Mouse (Mus musculus) heart, postnatal 10 days (tissue): ENCODE results near the gene Tcta. TPM values are rescaled to one million over a fixed set of nuclear protein-coding genes. Genes with fewer than 3 reads are reported as not detected.

Source experiments
- DNase-seq, 2 experiments: peaks; one replicate each; pipeline ENCODE4 v3.0.0; 2021
- intact Hi-C: fragments of 180-260 bp; cut with DNase I; formaldehyde crosslinking; loops from one replicate; pipeline ENCODE4 v1.15.1; 2025
- total RNA-seq, 2 experiments: library from RNA; stranded (reverse); gene quantifications; 2 replicates each; pipeline ENCODE4 v1.2.3; 2021

Tcta gene
- total RNA-seq, result 10 to 100 TPM; 24.4 to 30.0 TPM

DNA sequence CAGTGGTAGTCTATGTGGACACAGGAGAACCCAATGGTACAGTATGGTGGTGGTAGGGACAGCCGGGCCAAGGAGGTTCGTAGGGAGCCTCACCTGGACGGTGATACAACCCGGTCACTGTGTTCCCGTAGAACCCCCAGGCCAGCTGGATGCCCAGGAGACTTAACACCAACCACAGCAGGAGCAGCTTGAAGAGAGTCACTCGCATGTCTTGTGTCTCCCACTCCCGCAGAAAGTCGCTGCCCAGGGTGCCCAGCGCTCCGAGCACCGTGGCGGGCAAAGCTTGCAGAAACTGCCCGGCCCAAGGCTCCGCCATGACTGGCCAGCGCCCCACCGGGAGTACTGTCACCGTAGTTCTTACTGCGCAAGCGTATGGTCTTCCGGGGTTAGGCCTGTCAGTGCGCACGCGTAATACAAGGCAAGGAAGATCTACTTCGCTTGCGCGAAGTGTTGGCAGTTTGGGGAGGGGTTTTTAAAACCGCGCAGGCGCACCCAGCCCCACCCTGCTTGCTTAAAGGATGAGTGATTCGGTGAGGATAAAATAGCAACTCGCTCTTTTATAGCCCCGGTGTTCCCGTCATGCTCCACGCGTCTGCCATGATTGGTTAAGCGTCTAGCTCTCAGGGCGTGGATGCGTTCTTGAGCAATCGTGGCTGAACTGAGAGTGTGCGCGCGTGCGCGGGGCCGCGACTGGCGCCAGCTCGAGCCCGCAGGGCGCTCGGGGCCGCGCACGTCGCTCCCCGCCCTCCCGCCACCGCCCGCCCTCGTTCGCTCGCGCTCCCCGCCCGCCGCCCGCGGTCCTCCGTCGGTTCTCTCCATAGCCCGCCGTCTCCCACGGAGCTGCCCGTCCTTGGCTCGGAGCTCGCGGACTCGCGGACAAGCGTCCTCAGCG, at the start of gene Tcta, which contains the start of gene Rhoa:
Tcta (minus strand) TSS at position 532 of the 892 bp plus-strand sequence.
Rhoa (plus strand) TSS at position 501 of the 892 bp plus-strand sequence.
- intact Hi-C loops, result loop anchor here (2.0 kb wide), 1 partner anchor 33 kb away; the partner anchor contains the start of gene Gpx1

DNA sequence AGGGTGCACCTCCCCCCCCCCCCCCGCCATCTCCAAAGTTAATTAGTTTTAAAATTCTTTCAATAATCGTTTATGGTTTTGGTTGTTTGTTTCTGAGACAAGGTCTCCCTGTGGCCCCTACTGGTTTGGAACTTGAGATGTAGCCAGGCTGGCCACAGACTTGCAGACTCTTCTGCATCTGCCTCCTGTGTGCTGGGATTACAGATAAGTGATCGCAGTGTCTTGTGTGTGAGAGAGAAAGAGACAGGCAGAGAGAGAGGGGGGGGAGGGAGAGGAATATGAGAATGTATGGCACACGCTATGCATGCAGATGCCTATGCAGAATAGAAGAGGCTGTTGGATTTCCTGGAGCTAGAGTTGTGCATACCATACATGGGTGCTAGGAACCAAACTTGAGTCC, 43.8 kb upstream of the Tcta start:
- intact Hi-C loops, result no loop called here
- DNase-seq, result no peak

More for the DNA sequence above, at the start of gene Tcta, which contains the start of gene Rhoa:
- peak; percentile 99 for DNase-seq

DNA sequence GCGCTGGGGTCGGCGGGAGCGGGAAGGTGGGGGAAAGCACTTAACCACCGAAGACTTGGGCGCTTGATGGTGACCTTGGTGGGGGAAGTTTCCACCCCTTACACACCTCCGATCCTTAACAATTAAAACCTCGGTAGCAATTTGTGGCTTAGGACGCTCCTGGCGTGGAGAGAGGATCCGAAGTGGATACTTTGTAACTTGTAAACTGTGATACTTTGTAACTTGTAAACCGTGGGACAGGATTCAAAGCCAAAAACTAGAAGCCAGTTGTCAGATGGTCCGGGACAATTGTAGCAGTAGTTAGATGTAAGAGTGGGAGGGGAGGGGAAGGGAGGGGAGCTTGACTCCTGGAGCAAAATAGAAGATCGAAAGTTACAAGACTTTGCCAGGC, 42.3 kb upstream of the Tcta start:
- intact Hi-C loops, result no loop called here
- DNase-seq, result no peak

DNA sequence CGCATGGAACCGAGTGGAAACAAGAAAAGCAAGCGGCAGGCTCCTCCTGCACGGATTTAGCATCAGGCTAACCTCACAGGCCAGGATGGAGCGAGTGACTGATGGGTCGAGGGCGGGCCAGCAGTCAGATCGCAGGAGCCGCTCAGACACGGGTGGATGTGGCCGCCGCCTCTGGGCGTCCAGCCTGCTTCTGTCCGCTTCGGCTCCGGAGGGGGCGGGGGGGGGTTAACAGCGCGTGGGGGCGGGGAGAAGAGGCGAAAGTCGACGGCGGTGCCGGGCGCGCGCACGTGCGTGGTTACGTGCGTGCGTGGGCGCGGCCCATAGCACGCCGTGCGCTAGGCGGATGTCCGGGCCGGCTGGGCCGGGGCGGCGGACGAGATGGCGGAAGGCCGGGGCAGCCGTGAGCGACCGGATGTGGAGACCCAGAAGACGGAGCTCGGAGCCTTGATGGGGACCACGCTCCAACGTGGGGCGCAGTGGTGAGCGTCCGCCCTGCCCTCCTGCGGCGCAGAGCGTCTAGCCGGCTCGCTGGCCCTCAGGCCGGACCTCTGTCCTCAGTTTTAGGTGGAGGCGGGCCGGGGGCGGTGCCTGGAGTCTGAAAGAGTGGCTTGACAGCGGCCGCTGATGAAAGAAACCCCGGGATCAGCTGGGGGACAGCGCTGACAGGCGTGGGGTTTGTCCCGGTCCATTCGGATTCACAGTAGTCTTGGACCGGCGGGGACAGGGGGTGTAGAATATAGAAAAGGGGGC, 41.8 kb upstream of the Tcta start, which contains the start of gene Usp4:
Usp4 (plus strand) TSS at position 314 of the 750 bp plus-strand sequence.
- intact Hi-C loops, result no loop called here

DNA sequence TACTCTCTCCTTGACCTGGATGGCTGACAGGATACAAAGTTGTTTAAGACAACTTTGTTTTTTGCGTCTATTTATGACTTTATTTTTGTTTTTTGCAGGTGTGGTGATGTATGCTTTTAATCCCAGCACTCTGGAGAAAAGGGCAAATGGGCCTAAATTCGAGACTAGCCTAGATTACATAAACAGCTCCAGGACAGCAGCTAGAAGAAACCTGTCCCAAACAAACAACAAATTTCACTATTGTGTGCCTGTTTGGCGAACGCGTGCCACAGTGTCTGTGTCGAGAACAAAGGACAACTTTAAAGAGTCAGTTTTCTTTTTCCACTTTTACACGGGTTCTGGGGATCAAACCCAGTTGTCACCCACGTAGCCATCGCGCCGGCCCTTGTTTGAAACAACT, 41.1 kb upstream of the Tcta start:
- intact Hi-C loops, result no loop called here
- DNase-seq, result no peak

More for the DNA sequence above, 41.8 kb upstream of the Tcta start, which contains the start of gene Usp4:
- peak; percentile 91 to 92 for DNase-seq

DNA sequence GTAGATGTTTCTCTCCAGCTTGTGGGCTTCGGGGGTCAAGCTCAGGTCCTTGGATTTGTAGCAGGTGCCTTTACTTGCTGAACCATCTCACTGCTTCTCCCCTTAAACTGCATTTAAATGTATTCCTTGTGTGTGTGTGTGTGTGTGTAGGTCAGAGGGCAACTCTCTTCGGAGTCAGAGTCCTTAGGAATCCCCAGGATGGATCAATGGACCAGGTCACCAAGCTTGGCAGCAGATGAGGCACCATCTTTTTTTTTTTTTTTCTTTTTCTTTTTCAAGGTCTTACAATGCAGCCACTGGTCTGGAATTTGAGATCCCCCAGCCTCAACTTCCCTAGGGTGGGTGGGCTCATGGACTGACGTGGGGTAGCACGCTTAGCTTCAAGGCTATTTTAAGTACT, 38.5 kb upstream of the Tcta start:
- intact Hi-C loops, result no loop called here

DNA sequence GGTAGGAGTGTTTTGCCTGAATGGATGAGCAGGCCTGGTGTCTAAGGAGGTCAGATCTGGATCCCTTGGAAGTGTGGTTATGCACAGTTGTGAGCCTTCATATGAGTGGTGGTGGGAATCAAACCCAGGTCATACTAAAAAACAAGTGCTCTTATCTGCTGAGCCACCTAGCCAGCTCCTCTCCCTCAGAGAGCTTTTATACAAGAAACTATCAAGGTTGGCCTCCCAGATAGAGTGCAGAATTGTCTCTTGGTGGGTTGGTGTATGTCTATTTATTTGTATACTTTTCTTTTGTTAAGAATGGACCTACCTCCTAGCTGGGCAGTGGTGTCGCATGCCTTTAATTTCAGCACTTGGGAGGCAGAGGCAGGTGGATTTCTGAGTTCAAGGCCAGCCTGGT, 37.9 kb upstream of the Tcta start:
- intact Hi-C loops, result no loop called here
- no peak for DNase-seq

More for the DNA sequence above, 38.5 kb upstream of the Tcta start:
- no peak for DNase-seq

DNA sequence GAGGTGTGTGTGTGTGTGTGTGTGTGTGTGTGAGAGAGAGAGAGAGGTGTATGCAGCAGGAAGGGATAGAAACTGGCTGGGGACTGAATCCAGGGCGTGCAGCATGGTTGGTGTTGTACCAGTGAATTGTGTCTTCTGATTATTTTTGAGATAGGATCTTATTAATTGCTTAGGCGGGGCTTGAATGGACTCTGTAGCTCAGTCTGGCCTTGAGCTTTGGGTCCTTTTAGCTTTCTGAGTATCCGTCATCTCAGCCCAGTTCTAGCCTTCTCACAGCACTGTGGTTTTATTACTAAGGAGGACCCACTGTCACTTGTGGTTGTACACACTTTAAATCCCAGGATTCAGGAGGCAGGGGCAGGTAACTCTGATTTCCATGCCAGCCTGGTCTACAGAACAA, 37.4 kb upstream of the Tcta start:
- no peak for DNase-seq
- intact Hi-C loops, result no loop called here

DNA sequence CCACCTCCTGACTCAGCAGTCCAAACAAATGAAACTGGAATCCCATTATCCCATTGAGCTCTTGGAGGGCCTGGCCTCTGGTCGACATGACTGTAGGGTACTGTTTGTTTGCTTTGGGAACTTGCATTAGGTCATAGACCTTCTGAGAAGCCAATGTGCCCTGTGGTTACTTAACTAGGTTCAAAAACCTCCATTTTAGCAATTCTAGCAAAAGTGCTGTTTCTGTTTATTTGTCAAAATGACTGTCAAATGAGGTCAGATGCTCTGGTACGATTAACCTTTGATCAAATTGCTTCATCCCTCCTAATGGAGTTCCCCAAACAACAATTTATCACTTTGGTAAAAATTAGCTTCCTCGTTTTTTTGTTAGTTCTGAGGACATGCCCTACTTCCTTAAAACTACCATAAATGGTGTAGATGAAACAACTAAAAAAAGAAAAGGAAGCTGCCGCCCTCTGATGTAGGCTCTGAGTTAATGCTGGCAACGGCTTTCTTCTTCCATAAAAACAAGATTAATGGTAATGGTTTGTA, 36.4 kb upstream of the Tcta start:
- DNase-seq, result no peak
- intact Hi-C loops, result no loop called here

DNA sequence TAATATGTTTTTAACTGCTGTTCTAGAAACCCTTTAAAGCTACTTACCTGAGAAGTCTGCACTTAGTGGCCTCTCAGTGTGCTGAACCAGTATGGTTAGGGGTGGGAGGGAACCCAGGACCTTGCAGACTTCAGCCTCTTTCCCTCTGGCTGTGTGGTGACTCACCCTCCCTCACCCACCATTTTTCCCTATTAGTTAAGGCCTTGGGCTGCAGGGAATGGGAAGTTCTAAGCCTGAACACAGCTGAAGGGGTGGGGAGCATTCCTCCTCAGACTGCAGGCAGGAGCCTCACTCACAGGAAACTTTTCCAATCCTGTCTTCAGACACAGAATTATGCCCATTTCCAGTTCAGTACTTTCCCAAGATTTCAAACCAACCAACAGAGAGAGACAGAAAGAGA, 35.8 kb upstream of the Tcta start:
- intact Hi-C loops, result no loop called here
- DNase-seq, result no peak

DNA sequence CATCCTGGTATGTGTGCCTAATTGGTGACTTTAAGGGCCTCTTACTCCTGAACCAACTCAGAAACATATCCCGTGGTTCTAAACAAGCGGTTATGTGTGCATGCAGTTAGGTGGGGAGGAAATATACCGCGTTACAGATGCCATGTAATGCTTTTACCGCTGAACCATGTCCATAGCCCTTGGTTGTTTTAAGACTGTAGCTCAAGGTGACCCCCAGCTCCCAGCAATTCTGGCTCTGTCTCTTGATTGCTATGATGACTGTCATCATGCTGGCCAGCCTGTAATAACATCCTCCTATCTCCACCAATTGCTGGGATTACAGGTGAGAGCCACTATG, 35.1 kb upstream of the Tcta start:
- intact Hi-C loops, result no loop called here

DNA sequence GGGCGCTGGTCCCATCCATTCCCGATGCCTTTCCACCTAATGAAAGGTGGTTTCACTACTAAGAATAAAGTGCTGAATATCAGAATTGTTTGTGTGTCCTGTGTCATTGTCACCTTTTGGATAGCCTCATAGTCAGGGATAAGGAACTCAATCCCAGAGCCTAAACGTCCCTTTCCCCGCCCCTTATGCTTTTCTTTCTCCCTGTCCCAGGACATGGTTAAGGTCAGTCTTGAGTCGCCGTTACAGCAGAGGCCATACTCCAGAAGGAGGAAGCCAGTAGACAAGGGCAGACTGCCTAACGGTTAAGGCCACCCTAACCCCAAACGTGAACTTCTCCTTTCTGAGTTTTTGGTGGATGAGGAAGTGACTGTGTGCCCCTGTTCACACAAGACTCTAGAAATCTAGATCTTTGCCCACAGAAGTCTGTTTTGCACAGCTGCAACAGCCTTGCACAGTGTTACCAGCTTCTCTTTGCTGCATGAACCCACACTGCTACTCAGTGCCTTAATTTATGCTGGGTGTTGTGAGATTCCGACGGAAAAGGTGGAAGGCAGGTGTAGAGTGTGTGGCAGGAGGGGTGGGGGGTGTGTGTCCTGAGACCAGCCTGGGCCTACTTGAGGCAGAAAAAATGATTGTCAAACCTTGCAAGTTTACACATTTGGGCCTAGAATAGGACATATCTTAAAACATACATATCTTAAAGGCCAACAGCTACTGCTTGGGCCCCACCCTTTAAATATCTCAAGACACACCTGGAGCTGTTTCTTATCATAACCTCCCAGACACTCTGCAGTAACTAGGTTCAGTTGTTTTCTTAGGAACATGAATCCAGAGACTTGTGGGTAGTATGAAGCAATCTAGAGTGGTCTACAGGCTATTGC, 34.5 kb upstream of the Tcta start:
- peak; percentile 28 to 39 for DNase-seq
- intact Hi-C loops, result no loop called here

More for the DNA sequence above, 35.1 kb upstream of the Tcta start:
- DNase-seq, result no peak

DNA sequence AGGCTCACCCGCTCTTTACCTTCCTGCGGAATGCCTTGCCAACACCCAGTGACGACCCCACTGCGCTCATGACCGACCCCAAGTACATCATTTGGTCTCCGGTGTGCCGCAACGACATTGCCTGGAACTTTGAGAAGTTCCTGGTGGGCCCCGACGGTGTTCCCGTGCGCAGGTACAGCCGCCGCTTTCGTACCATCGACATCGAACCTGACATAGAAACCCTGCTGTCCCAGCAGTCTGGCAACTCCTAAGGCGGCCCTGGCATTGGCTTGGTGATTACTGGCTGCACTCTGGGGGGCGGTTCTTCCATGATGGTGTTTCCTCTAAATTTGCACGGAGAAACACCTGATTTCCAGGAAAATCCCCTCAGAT, 33.9 kb upstream of the Tcta start:
- DNase-seq, result peak; percentile 29 to 43
- intact Hi-C loops, result loop anchor here (2.0 kb wide), 1 partner anchor 33 kb away; the partner anchor contains the start of genes Rhoa and Tcta

DNA sequence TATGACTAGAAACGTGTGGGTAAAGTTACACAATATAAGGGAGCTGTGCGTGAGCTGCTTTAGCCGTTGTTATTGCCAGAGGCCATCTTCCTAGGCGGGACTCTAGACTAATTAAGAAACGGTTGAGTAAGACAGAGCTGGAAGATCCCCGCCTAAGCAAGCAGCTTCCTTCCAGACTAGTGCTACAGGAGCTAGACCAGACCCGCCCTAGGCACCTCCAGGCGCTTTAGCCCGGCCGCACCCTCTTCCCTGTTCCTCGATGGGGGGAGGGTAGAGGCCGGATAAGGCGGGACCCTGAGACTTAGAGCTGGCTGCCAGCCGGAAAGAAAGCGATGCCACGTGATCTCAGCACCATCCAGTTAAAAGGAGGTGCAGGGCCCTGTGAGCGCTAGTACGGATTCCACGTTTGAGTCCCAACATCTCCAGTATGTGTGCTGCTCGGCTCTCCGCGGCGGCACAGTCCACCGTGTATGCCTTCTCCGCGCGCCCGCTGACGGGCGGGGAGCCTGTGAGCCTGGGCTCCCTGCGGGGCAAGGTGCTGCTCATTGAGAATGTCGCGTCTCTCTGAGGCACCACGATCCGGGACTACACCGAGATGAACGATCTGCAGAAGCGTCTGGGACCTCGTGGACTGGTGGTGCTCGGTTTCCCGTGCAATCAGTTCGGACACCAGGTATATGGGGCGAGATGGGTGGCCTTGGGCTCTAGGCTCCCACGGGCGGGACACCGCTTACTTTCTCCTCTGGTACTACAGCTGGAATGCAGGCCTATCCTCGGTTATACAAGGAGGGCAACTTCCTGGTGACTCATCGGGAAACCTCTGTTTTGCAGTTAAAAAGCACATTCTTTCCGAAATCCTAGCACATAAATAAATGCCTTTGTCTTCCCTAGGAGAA, 33.2 kb upstream of the Tcta start, which contains the start of gene Gpx1:
Gpx1 (plus strand) TSS at position 18 of the 896 bp plus-strand sequence.
- intact Hi-C loops, result loop anchor here (2.0 kb wide), 1 partner anchor 32 kb away; the partner anchor contains the start of genes Rhoa and Tcta
- peak; percentile 94 to 95 for DNase-seq

DNA sequence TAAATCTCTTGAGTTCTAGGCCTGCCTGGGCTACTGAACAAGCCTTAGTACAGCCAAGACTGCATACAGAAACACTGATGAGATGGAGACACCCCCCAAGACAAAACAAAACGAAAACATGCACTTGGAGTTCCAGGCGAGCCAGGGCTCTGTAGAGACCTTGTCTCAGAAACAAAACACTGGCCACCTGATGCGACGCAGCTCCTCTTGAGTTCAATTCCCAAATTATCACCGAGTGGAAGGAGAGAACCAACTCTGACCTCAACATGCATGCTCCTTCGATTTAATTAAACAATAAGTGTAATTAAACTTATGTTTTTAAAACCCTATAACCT, 32.6 kb upstream of the Tcta start:
- intact Hi-C loops, result loop anchor here (2.0 kb wide), 1 partner anchor 32 kb away; the partner anchor contains the start of genes Rhoa and Tcta
- DNase-seq, result peak in 1 of 2 experiments; percentile 27

DNA sequence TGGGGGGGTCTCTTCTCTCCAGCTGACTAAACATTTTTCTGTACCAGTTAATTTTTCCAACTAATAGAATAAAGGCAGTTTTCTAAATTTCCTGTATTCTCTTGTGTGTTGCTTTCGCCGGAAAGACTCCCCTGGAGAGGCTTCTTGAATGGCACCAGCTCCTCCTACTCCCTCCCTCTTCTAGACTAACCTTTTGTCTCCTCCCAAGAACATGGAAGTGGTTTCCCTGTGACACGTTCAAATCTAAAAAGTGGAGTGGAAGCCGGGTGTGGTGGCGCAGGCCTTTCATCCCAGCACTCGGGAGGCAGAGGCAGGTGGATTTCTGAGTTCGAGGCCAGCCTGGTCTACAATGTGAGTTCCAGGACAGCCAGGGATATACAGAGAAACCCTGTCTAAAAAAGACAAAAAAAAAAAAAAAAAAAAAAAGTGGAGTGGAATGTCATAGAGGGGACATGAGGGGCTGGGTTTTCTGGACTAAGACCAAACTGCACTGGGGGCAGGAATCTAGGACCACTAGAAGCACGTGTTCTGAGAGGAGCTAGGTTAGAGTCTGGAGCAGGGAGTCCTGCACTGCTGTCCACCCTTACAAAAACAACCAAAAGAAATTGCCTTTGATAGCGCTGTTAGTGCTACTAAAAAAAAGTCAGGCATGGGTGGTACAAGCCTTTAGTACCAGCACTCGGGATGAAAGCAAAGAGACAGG, 32.0 kb upstream of the Tcta start:
- DNase-seq, result no peak
- intact Hi-C loops, result loop anchor here (2.0 kb wide), 1 partner anchor 31 kb away; the partner anchor contains the start of genes Rhoa and Tcta

DNA sequence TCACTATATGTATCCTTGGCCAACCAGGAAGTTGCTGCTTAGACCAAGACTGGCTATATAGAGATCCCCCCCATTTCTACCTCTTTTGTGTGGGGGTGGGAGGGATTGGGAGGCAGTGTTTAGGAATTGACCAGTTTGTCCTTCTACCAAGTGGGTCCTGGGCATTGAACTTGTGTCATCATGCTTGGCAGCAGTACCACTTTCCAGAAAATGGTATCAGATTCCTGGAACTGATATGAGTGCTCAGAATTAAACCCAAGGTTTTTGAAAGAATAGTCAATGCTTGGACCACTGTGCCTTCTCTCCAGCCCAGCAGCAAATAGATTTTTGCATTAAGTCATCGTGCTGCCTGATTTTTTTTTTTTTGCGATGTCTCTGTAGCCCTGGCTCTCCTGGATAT, 19.9 kb upstream of the Tcta start:
- DNase-seq, result no peak
- intact Hi-C loops, result no loop called here

DNA sequence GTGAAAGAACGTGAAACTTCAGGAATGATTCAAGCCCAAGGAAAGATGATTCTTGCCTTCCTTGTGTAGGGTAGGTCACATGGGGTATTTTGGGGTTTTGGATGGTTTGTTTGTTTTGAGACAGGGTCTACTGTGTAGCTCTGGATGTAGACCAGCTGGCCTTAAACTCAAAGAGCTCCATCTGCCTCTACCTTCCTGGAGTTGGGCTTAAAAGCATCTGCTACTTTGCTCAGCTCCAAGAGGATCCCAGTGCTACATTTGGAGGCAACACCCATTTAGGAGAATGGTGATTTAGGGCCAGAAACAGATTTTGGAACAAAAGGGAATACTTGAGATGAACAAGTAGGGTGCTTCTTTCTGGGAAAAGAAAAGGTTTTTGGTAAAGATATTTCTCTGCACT, 18.8 kb upstream of the Tcta start:
- intact Hi-C loops, result no loop called here

More for the DNA sequence above, 18.8 kb upstream of the Tcta start:
- no peak for DNase-seq
